Comparison of ENCODE assay signal across 8 mouse cellular contexts in genomic region chr13:43560458-43561411, GRCm38 (mm10). TPM values are rescaled to one million over a fixed set of nuclear protein-coding genes. Genes with fewer than 3 reads are reported as not detected.
DNase-seq lines count a peak whose midpoint lies in the region; ATAC-seq and TF ChIP-seq lines count a peak whose summit lies in the region.

No protein-coding gene starts in this region.

- H3K4me3 ChIP-seq in testis, adult 2 months (ENCODE audit: control insufficient read depth, low read depth, low read length), result peak overlapping the region; percentile 84

- 0 out of 2 replicates have a peak, but pooled peaks have one; percentile 0 for ATAC-seq in cerebellum, adult (ENCODE audit: insufficient number of reproducible peaks, low FRiP score, low TSS enrichment)

- H3K27ac ChIP-seq in testis, adult 2 months (ENCODE audit: control insufficient read depth, insufficient read depth, low read depth, low read length), result peak overlapping the region; percentile 76

- no peaks in the 10 kb centered on the region for H3K27me3 ChIP-seq in testis, adult 2 months (ENCODE audit: control insufficient read depth, insufficient read depth, low read length)

- TF ChIP-seq CTCF in testis, adult 2 months (IDR thresholded peaks at IDR 0.05; ENCODE audit: control insufficient read depth, insufficient read depth, insufficient replicate concordance, low read depth, low read length), result no peak

- no peaks in the 10 kb centered on the region for H3K36me3 ChIP-seq in testis, adult 2 months (ENCODE audit: control insufficient read depth, insufficient read depth, low read length)

- H3K4me1 ChIP-seq in testis, adult 2 months (ENCODE audit: control insufficient read depth, insufficient read depth, low read length), result no peaks in the 10 kb centered on the region; the same call in 1 of the 2 replicates

- no peak for DNase-seq in cerebellum, postnatal 10 days
- DNase-seq in c-Kit-positive CD71-positive TER-119-positive erythroid progenitor cells, embryonic 14.5 days (ENCODE audit: low spot score), result peak; percentile 33
- DNase-seq in heart, adult 9 months (ENCODE audit: low spot score in 2 of 2), result peak; percentile 68
- DNase-seq in kidney, adult 9 months, result peak; percentile 92
- peak; percentile 32 for DNase-seq in lung, postnatal 14 days
- no peak for DNase-seq in urinary bladder, postnatal 4 days (ENCODE audit: low spot score in 2 of 2)

- TF ChIP-seq POLR2A in testis, adult 2 months (IDR thresholded peaks at IDR 0.05; ENCODE audit: control insufficient read depth, low read depth, low read length), result no peak

RNA-seq across cellular contexts. Expression of gene Mcur1, which starts 0.7 kb away (rescaled TPM):
- polyA plus RNA-seq in testis, adult 2 months (2012; rRNA removed), result 1.2 and 1.5 TPM in 2 replicates

RNA-seq across cellular contexts. Expression of gene Rnf182, which starts 54.8 kb away (rescaled TPM):
- polyA plus RNA-seq in testis, adult 2 months (2012; rRNA removed), result 0.76 and 1.3 TPM in 2 replicates

Comparison
In these comparisons a context has a peak if more than half of its experiments do, and no peak if none do; other contexts are left out.
1. DNase-seq: peak in c-Kit-positive CD71-positive TER-119-positive erythroid progenitor cells, embryonic 14.5 days (single experiment), heart, adult 9 months (2 of 2), kidney, adult 9 months (single experiment) and lung, postnatal 14 days (single experiment); none in cerebellum, postnatal 10 days (0 of 2) and urinary bladder, postnatal 4 days (0 of 2).